Mouse (Mus musculus) liver, adult 2 months (tissue): ENCODE results near the gene G430095P16Rik.

Source experiments
- CTCF ChIP-seq: fragments of 200-500 bp; IDR thresholded peaks from 2 replicates; pipeline ENCODE4 v1.5.1; 2011; ENCODE audit warnings: low read depth, low read length, control low read depth
- POLR2A ChIP-seq: fragments of 200-500 bp; IDR thresholded peaks from 2 replicates; pipeline ENCODE4 v1.6.1; 2011; ENCODE audit warnings: low read length, control low read depth; ENCODE audit not compliant: insufficient read depth; ENCODE audit errors: extremely low read depth

DNA sequence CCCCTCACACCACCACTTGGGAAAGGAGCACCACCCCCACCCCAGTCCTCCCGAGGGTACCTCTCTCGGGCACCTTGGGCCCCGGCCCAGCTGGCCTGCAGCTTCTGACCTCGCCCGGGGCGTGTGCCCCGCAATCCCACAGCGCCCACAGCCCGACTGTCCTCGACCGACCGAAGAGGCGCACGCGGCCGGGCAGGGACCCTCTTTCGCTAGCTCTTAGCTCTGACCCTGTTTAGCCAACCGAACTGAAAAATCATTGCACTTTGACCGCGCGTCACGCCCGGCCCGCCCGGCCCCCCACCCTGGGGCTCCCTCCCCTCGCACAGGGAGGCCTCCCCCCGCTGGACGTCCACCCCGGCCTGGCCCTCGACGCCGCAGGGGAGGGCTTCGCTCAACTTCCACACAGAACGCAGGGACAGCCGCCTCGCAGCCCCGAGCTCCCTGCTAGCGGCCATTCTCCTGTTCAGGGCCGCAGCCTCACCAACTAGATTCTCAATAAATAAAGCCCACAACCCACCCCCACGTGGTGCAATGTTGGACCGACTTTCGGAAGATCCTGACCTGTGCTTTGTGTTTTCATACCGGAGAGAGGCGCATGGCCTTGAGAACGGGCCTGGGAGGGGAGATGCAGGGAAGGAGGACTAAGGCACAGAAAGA is 16.1 kb upstream of the G430095P16Rik start:
- no peak for TF ChIP-seq CTCF
- peak; percentile 56; the same call in 1 of the 2 replicates for TF ChIP-seq POLR2A
